Mouse (Mus musculus) E14TG2a.4 (cell line): ENCODE data around the gene Naa11.

Experiments used
- H3K27me3 ChIP-seq: 2 replicates; pipeline ENCODE4 v1.6.1; 2014; ENCODE audit warnings: low read length, control low read depth; ENCODE audit not compliant: insufficient read depth
- H3K36me3 ChIP-seq: 2 replicates; pipeline ENCODE4 v1.6.1; 2014; ENCODE audit warnings: low read length, control low read depth; ENCODE audit not compliant: insufficient read depth
- H3K4me1 ChIP-seq: replicated peaks from 2 replicates; pipeline ENCODE4 v1.6.1; 2014; ENCODE audit warnings: low read depth, low read length, control low read depth
- H3K4me3 ChIP-seq: replicated peaks from 2 replicates; pipeline ENCODE4 v1.5.1; 2014; ENCODE audit warnings: mild to moderate bottlenecking, low read length
- H3K9me3 ChIP-seq: 2 replicates; pipeline ENCODE4 v1.6.1; 2014; ENCODE audit warnings: low read length, control low read depth
- CTCF ChIP-seq: conservative IDR thresholded peaks from 2 replicates; pipeline ENCODE4 v1.5.1; 2014; ENCODE audit warnings: low read length
- NANOG ChIP-seq: IDR thresholded peaks from 2 replicates; pipeline ENCODE4 v1.6.1; 2014; ENCODE audit warnings: borderline replicate concordance, low read length, mixed read lengths
- POU5F1 ChIP-seq: IDR thresholded peaks from 2 replicates; pipeline ENCODE4 v1.6.1; 2014; ENCODE audit warnings: low read length, borderline replicate concordance

The Naa11 gene

DNA sequence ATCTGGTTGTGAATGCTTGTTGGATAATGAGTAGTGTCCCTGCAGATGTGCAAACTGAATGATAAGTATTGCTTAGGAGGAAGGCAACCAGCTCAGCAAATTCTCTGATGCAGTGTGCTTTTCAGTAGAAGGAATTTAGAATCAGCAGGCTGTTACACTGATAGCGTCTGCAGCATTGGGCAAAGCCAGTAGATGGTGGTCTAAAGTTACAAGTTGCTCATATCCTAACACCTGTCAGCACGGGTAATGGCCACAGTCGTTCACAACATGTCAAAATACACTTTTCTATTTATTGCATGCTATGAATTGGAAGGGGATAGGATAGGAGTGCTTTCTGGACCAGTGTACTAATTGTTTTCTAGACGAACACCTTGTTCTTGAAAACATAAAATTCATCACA lies 33.1 kb downstream of the Naa11 start:
- H3K4me3 ChIP-seq = no peak overlapping the region
- no peak for TF ChIP-seq CTCF
- TF ChIP-seq POU5F1 = no peak
- no peak for TF ChIP-seq NANOG
- no peaks in the 10 kb centered on the region for H3K36me3 ChIP-seq
- H3K9me3 ChIP-seq = no peaks in the 10 kb centered on the region
- no peaks in the 10 kb centered on the region for H3K27me3 ChIP-seq
- H3K4me1 ChIP-seq = 0 out of 2 replicates have a peak, but pooled peaks cover under 1% of the 10 kb centered on the region

DNA sequence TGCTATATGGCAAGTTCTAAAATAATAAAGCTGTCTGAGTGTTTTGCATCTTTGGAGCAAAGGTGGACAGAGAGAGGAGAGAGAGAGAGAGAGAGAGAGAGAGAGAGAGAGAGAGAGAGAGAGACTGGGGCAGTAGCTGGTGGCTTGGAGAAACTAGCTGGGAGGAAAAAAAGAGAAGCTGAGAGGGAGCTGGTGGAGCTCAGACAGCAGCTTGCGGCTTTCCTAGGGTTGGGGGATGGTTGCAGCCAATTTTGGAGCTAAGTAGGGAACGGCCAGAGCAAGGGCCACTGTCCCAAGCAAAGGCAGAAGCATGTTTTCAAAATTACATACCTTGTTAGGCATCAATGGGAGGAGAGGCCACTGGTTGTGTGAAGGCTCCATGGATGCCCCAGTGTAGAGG lies 36.0 kb downstream of the Naa11 start:
- Histone ChIP-seq H3K4me3 (no peak overlapping the region), H3K4me1 (no peaks in the 10 kb centered on the region), H3K9me3 (no peaks in the 10 kb centered on the region), H3K27me3 (no peaks in the 10 kb centered on the region), H3K36me3 (no peaks in the 10 kb centered on the region)
- no peak for TF ChIP-seq CTCF
- TF ChIP-seq POU5F1 = no peak
- no peak for TF ChIP-seq NANOG

DNA sequence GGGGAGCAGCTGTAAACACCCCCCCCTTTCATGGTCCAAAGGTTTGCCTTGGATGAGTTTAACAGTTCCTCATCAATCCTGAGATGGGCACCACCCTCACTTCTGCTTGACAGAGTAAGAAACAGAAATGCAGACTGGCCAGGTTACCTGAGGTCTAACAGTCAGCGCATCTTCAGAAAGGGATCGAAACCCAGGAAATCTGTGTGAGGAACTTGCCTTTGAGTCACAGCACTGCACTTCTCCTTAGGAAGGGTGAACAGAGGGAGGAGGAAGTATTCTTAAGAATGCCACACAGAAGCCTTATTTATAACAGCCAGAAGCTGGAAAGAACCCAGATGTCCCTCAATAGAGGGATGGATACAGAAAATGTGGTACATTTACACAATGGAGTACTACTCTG lies 37.0 kb downstream of the Naa11 start:
- Histone ChIP-seq H3K27me3 (no peaks in the 10 kb centered on the region), H3K9me3 (no peaks in the 10 kb centered on the region), H3K4me1 (no peaks in the 10 kb centered on the region), H3K4me3 (no peak overlapping the region), H3K36me3 (no peaks in the 10 kb centered on the region)
- TF ChIP-seq NANOG (no peak), CTCF (no peak), POU5F1 (no peak)

DNA sequence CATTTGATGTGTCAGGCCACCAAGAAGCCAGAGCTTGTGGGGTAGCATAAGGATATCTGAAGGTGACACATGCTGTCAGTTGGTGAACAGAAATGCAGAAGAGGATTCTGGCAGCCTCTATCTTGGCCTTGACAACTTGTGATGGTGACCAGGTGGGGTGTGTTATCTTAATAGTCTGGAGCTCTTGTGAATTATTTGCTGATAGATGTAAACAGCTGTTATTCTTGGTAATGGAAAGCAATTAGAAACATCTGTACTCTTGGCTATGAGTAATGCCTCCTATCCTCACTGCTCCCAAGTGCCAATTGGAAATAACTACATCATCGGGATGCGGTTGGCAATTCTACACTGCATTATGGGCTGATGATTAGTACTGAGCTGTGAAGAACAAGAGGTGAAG lies 43.4 kb downstream of the Naa11 start:
- TF ChIP-seq CTCF (no peak), NANOG (no peak), POU5F1 (no peak)
- Histone ChIP-seq H3K36me3 (no peaks in the 10 kb centered on the region), H3K4me1 (0 out of 2 replicates have a peak, but pooled peaks cover 5% of the 10 kb centered on the region)

DNA sequence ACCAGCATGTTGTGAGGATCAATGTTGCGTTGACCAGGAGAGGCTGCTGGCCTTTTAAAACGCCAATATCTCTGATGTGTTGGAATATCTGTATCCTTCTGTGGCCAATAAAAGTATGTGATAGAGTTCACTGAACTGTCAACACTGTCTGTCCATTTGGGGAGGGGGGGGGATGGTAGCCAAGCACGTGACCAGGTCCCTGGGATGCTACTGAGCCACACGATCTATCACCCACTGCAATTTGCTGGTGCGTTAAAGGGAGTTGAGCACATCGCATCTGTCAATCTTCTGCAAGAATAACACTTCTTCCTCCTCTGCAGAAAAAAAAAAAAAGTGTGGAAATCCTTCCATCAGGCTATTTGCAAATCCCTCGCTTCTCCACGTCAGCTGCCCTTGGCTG lies 43.9 kb downstream of the Naa11 start:
- Histone ChIP-seq H3K36me3 (no peaks in the 10 kb centered on the region), H3K9me3 (no peaks in the 10 kb centered on the region), H3K4me3 (no peak overlapping the region), H3K4me1 (0 out of 2 replicates have a peak, but pooled peaks cover 5% of the 10 kb centered on the region), H3K27me3 (no peaks in the 10 kb centered on the region)
- no peak for TF ChIP-seq NANOG
- TF ChIP-seq POU5F1 = no peak
- no peak for TF ChIP-seq CTCF

More for the DNA sequence above, 43.4 kb downstream of the Naa11 start:
- no peak overlapping the region for H3K4me3 ChIP-seq
- no peaks in the 10 kb centered on the region for H3K9me3 ChIP-seq
- no peaks in the 10 kb centered on the region for H3K27me3 ChIP-seq

DNA sequence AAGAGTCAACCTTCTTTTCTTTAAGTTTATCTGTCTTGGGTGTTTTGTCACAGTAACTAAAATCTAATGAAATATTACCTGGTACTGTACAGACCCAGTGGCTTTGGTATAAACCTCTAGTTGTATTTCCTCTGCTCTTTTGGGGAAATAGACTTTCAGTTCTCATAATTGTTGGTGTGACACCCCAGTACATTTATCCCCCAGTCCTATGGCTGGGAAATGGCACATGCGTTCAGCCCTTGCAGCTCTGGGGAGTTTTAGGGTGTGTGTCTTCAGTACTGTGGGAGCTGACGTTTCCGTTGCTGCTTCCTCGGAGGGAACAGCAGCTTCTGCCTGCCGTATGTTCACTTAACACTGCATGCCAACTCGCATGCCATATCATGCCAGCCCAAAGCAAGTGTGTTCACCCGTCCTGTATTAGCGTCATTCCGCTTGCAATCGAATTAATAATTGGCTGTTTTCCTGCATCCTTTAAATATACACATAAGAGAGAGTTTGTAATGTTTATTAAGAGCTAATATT lies 46.4 kb downstream of the Naa11 start:
- TF ChIP-seq NANOG (no peak), POU5F1 (no peak), CTCF (no peak)
- Histone ChIP-seq H3K27me3 (no peaks in the 10 kb centered on the region), H3K4me3 (no peak overlapping the region), H3K36me3 (no peaks in the 10 kb centered on the region), H3K9me3 (no peaks in the 10 kb centered on the region), H3K4me1 (0 out of 2 replicates have a peak, but pooled peaks cover 5% of the 10 kb centered on the region)

DNA sequence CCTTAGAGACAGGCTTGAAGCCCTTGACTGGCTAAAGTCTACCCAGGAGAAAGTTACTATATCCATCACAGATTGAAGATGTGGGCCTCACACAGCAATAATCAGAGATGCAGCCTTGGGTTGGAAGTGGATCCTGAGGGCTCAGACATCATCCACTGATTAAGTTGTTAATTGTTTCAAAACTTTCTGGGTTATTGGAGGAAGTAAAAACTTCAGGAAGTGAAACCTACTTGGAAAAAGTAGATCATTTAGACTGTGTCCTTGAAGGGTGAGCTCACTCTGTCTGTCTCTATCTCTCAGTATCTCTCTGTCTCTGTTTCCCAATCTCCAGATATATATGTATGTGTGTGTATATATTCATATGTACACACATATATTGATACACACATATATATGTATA lies 47.0 kb downstream of the Naa11 start:
- TF ChIP-seq CTCF = no peak
- no peak for TF ChIP-seq NANOG
- TF ChIP-seq POU5F1 = no peak
- H3K9me3 ChIP-seq = no peaks in the 10 kb centered on the region
- H3K27me3 ChIP-seq = no peaks in the 10 kb centered on the region
- no peaks in the 10 kb centered on the region for H3K36me3 ChIP-seq
- no peak overlapping the region for H3K4me3 ChIP-seq
- 0 out of 2 replicates have a peak, but pooled peaks cover 5% of the 10 kb centered on the region for H3K4me1 ChIP-seq

DNA sequence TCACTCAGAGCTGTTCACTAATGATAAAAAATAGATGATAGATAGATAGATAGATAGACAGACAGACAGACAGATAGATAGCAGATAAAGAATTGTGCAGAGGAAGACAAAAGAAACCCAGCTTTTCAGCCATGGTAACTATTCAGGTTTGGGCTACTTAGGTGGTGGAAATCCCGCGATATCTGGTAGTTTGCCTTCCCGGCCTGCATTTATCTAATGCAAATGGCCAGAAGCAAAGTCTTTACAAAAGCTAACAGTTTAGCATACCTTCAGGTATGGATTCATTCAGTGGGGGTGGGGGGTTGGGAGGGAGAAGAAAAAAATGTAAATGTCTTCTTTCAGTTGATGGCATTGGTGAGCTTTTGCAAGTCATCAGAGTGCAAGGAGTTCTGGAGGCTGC lies 48.0 kb downstream of the Naa11 start:
- Histone ChIP-seq H3K4me1 (0 out of 2 replicates have a peak, but pooled peaks cover 5% of the 10 kb centered on the region), H3K27me3 (no peaks in the 10 kb centered on the region), H3K9me3 (no peaks in the 10 kb centered on the region), H3K4me3 (no peak overlapping the region), H3K36me3 (no peaks in the 10 kb centered on the region)
- TF ChIP-seq POU5F1 (no peak), NANOG (no peak), CTCF (no peak)

DNA sequence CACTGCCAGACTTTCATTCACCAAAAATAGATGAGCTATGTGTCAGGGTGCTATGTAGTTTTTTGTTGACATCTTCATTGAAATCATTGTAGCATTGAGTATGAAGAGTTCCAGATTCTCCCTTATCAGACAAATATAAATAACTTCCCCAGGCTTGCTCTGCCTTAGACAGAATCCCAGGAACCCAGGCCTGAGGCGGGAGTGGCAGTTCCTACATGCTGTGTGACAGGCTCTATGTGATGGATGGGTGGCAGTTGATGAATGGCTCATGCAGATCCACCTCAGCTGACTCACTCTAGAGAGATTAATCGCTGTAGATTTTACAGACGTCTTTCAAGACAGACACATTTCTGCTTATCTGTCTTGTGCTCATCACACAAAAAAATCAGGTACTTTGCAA lies 57.4 kb downstream of the Naa11 start:
- Histone ChIP-seq H3K27me3 (no peaks in the 10 kb centered on the region), H3K9me3 (no peaks in the 10 kb centered on the region), H3K36me3 (no peaks in the 10 kb centered on the region), H3K4me1 (no peaks in the 10 kb centered on the region), H3K4me3 (no peak overlapping the region)
- TF ChIP-seq NANOG (no peak), POU5F1 (no peak), CTCF (no peak)
